Mouse (Mus musculus) liver, postnatal 0 days (tissue): ENCODE measurements around the gene Sumf1.

ENCODE experiments used
- CTCF ChIP-seq: sonication (generic); IDR thresholded peaks from 2 replicates; pipeline ENCODE4 v1.5.1; 2016; ENCODE audit warnings: antibody characterized with exemption, low read depth
- EP300 ChIP-seq: IDR thresholded peaks from 2 replicates; pipeline ENCODE4 v1.6.1; 2016; ENCODE audit warnings: antibody characterized with exemption, low read depth, mild to moderate bottlenecking

DNA sequence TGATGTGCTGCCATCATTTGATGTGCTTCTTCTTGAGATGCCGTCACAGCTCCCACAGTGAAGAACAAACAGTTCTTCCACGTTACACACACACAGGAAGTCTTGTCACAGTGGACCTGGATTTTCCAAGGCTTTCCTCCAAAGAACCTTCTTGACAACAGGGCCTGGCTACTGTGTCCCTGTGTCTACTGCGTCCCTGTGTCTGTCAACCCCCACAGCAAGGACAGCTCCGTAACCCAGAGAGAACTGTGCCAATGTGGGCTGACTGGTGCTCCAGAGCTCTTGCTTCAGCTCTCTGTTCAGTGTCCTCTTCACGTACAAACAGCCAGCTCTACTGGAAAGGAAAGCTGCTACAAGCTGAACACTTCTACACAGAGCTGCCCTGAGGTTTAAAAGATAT is 48.4 kb downstream of the Sumf1 start:
- TF ChIP-seq CTCF (no peak), EP300 (no peak)
